Mouse (Mus musculus) mesoderm, embryonic 11.5 days (tissue): ENCODE measurements around the gene Npas3.

Experiments
- DNase-seq: peaks from one replicate; pipeline ENCODE4 v3.0.0-alpha.2; 2012; ENCODE audit warnings: low read depth, low spot score

The Npas3 gene

GRCm38 (mm10) chr12:53983946-53984345, 735.5 kb downstream of the Npas3 start:
- DNase-seq: no peak

- no peak for DNase-seq
These were observed 737.7 kb downstream of the Npas3 start for GRCm38 (mm10) chr12:53985851-53986842.

DNA sequence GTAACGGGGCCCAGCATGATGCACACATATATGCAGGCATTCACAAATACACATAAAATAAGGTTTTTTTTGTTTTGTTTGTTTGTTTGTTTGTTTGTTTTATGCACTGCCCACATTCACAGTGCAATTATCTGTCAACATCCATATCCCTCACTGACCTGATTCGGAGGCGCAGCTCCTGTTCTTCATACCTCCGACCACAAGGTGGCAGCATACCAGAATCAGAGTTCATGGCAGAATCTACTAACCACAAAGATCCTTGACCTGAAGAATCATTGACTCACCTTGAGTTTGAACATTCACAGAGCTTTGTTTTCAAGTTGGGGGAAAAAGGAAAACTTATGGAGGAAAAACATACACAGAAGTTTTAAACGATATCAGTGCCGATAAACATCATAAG, 743.9 kb downstream of the Npas3 start:
- DNase-seq: no peak

GRCm38 (mm10) chr12:53995710-53996109, 747.2 kb downstream of the Npas3 start:
- DNase-seq: no peak

DNA sequence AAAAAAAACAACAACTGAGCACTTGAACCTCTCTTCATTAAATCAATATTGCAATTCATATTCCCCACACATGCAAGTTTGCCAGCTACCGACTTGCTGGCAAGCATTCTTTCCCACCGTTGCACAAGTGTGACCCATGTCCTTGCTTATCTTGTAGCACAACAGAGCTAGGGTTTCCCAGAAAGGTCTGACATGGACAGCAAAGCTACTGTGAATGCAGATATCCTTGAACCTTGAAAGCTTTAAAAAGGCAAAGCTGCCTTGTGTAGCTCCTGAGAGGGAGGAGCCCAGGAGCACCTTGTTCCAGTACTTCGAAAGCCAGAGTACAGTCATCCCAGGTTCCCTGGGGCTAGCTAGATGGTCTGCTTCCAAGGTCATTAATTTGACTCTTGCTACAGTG, 748.7 kb downstream of the Npas3 start:
- DNase-seq: no peak

DNA sequence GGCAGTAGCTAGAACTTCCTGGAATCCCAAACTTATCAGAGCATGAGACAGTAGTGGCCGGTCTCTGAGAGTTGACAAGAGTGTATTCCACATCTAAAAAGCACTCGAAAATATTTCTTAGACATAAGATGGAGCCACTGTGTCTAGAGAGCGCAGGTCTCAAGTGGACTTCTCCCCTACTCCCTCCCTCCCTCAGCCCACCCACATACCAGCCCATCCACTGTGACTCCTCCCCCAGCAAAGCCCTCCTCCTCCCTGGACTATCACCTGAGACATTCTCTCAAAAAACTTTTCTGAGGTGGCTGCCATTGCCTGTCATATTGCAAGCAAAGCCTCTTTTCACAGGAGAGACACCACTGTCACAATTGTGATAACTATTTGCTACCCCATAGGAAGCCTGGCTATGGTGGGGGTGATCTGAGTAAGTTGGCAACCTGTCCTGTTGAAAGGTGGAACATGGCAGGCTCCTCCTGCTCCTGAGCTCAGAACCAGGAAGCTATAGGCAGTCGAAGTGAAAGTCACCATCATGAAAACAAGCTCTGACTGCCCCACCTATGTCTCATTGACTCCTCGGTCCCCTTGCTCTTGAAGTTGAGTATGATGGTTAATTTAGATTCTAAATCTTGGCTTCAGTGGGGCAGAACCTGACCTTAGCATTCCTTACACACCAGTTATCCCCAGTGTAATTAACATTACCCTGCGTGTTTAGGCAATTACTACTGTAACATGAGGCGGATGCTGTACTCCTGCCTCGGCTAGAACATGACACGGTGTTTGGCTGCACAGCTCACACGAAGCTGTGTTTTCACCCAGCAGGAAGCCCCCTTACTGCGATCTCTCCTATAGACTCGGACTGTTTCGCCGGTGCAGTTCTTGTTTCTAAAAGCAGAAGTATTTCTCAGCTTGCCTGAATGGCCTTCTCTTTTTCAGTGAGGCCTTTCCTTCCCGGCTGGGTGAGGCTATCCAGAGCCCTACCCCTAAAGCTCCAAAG, 751.5 kb downstream of the Npas3 start:
- no peak for DNase-seq

- DNase-seq: no peak
These were observed 754.0 kb downstream of the Npas3 start for GRCm38 (mm10) chr12:54002496-54002895.

DNA sequence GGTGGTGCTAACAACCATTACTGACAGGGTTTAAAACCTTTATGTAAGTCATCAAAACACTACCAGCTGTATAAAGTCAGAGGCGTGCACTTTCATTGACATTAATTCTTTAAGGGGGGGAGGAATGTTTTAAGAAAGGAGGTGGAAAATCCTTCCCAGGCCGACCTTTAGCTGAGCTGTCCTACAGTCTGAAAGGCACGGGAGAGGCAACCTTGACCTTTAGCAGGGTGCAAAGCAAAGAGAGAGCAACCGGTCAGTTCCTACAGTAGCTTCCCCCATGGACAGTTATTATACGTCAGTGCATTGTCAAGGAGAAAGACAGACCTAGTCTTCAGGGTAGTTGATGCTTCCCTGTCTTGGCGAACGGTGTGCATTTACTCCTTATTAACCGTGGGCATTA, 756.1 kb downstream of the Npas3 start:
- DNase-seq: no peak

GRCm38 (mm10) chr12:54005546-54005945, 757.1 kb downstream of the Npas3 start:
- DNase-seq: no peak

GRCm38 (mm10) chr12:54015304-54015703, 766.8 kb downstream of the Npas3 start:
- DNase-seq: no peak

DNA sequence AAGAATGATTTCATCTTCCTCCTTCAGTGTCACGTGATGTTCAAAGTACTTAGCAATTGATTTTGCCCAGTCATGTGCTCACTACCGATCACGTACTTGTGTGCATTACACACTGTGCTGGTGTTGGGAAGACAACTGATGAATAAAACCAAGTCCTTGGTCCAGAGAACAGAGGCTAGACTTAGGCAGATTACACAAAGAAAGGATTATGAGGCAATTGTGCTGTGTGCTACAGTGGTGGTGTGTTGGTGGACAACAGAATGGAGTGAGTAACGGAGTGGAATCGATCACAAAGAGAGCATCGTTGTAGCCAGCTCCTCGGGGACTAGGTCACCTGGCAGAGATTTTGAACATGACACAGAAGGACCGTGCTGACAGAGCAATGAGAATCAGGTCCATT, 769.5 kb downstream of the Npas3 start:
- DNase-seq: no peak

DNA sequence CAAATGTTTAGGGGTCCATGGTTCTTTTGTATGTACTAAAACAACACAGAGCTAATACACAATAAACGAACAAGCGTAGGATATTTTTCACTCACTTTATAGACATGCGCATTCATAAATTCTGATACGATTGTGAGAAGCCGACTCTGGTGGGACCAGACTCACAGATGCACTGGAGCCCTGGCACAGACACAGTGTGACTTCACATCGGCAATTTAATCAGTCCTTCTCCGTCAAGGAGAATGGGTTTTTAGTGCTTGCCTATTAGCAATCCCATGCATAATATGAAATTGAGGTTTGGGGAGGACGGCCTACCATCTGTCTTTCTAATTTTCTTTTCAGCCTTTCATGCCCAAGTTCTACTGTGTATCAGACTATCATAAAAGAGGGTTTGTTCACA, 771.5 kb downstream of the Npas3 start:
- DNase-seq: no peak

- DNase-seq: peak; percentile 63
These were observed 786.3 kb downstream of the Npas3 start for GRCm38 (mm10) chr12:54034666-54035346.

DNA sequence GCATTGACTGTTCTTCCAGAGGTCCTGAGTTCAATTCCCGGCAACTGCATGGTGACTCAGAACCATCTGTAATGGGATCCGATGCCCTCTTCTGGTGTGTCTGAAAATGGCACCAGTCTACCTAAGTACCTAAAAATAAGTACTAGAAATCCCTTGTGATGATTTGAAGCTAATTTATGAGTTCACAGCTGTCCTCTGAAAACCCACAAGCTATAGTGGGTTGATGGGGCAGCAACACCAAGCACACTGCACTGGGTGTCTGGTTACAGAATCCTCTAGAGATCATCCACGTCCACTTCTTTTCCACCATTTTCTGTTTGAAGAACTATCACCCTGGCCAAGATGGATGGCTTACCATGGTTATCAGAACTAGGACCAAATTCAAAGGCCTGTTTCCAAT, 789.1 kb downstream of the Npas3 start:
- no peak for DNase-seq

- no peak for DNase-seq
These were observed 794.6 kb downstream of the Npas3 start for GRCm38 (mm10) chr12:54042996-54043544.

- DNase-seq: no peak
These were observed 796.3 kb downstream of the Npas3 start for GRCm38 (mm10) chr12:54044606-54045334.

GRCm38 (mm10) chr12:54045360-54045759, 796.9 kb downstream of the Npas3 start:
- no peak for DNase-seq

DNA sequence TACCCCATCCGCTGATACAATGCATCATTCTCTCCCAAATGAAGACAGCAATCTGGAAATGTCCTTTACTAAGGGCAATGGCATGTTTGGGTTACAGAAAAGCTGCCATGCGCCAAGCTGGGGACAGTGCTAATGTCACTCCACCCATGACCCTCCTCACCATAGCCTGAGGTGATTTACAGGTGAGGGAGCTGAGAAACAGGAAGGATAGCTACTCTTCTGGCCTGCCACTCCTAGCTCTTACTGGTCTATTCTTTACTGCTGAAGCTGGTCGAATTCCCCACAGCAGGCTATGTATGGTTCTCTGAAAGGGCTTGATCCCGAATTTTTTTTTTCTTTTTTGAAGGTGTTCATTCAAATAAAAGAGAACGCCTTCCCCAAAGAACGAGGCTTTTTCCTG, 798.3 kb downstream of the Npas3 start:
- DNase-seq: no peak

DNA sequence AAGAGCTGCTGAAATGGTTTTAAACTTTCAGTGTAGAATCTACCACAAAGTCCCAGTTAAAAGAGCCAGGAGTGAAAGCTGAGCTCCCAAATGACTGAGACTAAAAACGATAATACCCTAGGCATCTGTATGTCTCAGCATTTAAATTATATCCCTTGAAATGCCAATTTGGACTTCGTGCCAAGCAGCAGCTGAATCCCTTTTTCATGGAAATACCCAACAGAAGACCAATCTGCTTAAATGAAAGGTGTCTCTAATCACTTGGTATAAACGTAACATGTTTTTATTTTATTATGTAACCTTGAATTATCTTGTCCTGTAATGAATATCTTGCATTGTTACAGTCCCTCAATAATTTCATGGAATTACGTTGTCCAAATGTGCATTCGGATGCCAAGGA, 799.6 kb downstream of the Npas3 start:
- no peak for DNase-seq

DNA sequence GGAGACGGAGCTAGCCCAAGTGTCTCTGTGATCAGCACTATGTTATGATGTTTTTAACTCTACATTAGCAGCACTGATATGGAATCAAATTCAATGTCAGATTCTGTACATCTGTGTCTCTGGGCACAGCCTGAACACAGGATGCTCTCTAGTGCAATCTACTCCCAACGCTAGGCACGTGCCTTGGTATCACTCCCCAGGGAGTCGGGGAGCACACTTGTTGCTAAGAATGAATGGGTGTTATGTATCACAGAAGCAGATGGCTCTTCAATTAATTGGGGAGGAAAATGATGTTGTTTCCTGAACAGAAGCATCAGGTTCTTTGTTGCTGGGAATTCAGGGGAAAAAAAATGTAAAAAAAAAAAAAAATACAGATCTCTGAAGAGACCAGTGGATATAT, 801.4 kb downstream of the Npas3 start:
- DNase-seq: no peak

DNA sequence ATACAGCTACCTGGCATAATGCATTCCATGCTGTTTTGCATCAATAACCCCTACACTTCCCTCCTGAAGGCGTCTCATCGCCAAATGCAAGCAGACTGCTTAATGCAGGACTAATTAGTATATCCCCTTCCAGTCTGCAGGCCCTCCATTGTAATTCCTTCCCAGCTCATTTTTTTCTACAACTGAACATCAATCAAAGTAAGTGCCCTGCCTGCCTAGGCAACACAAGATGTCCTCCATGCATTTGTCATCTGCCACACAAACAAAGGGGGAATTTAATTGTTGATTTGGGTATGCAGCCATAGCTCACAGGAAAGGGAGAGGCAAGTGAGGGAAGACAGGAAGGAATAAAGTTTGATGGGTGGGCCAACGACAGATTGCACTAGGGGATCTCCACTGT, 804.5 kb downstream of the Npas3 start:
- DNase-seq: peak; percentile 71
